Mouse (Mus musculus) neural tube, embryonic 12.5 days (tissue): Measurements from ENCODE around the gene Lao1. TPM values are rescaled to one million over a fixed set of nuclear protein-coding genes. Genes with fewer than 3 reads are reported as not detected.
"Not testable (repeated sequence)": the region's sequence is repeated elsewhere in the genome, so short reads cannot be mapped to it uniquely, and the experiment has no call there.

Experiments used
- ATAC-seq: fragments of 200-750 bp; cut with Nextera tagmentation; 2 replicates; pipeline ENCODE4 v1.8.0; 2017; ENCODE audit warnings: low read depth, mild to moderate bottlenecking, moderate TSS enrichment, moderate library complexity; ENCODE audit not compliant: low FRiP score
- H3K27ac ChIP-seq: fragments of 300-500 bp; sonication (generic); 2 replicates; pipeline ENCODE4 v1.5.1; 2016
- H3K27me3 ChIP-seq: fragments of 300-500 bp; sonication (generic); replicated peaks from 2 replicates; pipeline ENCODE4 v1.6.1; 2016; ENCODE audit warnings: mild to moderate bottlenecking
- H3K36me3 ChIP-seq: fragments of 300-500 bp; sonication (generic); 2 replicates; pipeline ENCODE4 v1.6.1; 2016; ENCODE audit warnings: mild to moderate bottlenecking
- H3K4me1 ChIP-seq: fragments of 300-500 bp; sonication (generic); 2 replicates; pipeline ENCODE4 v1.6.1; 2016
- H3K4me2 ChIP-seq: fragments of 300-500 bp; sonication (generic); replicated peaks from 2 replicates; pipeline ENCODE4 v1.6.1; 2016; ENCODE audit warnings: mild to moderate bottlenecking
- H3K4me3 ChIP-seq: fragments of 300-500 bp; sonication (generic); 2 replicates; pipeline ENCODE4 v1.5.1; 2016
- H3K9ac ChIP-seq: fragments of 300-500 bp; sonication (generic); 2 replicates; pipeline ENCODE4 v1.6.1; 2016; ENCODE audit warnings: mild to moderate bottlenecking
- H3K9me3 ChIP-seq: fragments of 300-500 bp; sonication (generic); 2 replicates; pipeline ENCODE4 v1.6.1; 2016; ENCODE audit warnings: mild to moderate bottlenecking
- WGBS: fragments of 180-500 bp; shearing (Covaris S2); methylation state at CpG from one replicate; pipeline ENCODE4 v1.1.7; 2016; 5-methylcytosine and 5-hydroxymethylcytosine counted together
- polyA plus RNA-seq: library from polyadenylated mRNA; unstranded; fragments of >200 nt; fragmentation: Nextera tagmentation; extraction: Ambion mirVana; gene quantifications from 2 replicates; pipeline ENCODE4 v1.2.1, GENCODE M21; 2016

The Lao1 gene
- polyA plus RNA-seq = not detected in 2 replicates

- H3K9ac ChIP-seq = no peak within 1 kb of the TSS
- no peak for ATAC-seq
- H3K27me3 ChIP-seq = no peaks in the 10 kb centered on the region
- no peak within 1 kb of the TSS for H3K4me2 ChIP-seq
- H3K4me3 ChIP-seq = no peak within 1 kb of the TSS
- no peaks in the 10 kb centered on the region for H3K9me3 ChIP-seq
- H3K27ac ChIP-seq = no peak within 1 kb of the TSS
- no peaks in the 10 kb centered on the region for H3K4me1 ChIP-seq
- WGBS = 81% methylated on average over 2 of the region's 2 CpGs
- H3K36me3 ChIP-seq = no peaks in the 10 kb centered on the region
Measured at GRCm38 (mm10) chr4:118961141-118961628, at the start of gene Lao1. Gene Lao1, plus strand, starts transcription at chr4:118961578.

GRCm38 (mm10) chr4:118917365-118917764 lies 44.0 kb upstream of the Lao1 start, which contains the start of gene Olfr1329:
Gene Olfr1329, minus strand, starts transcription at chr4:118917465.
- 67% methylated on average over 2 of the region's 2 CpGs for WGBS
- H3K4me2 ChIP-seq, ATAC-seq: not testable (repeated sequence)

GRCm38 (mm10) chr4:118931326-118931725 lies 30.1 kb upstream of the Lao1 start:
- not testable (repeated sequence) for H3K9ac ChIP-seq, H3K4me2 ChIP-seq, H3K27ac ChIP-seq, H3K4me1 ChIP-seq, ATAC-seq, H3K4me3 ChIP-seq, H3K36me3 ChIP-seq, H3K27me3 ChIP-seq, H3K9me3 ChIP-seq
- 77% methylated on average over 3 of the region's 3 CpGs for WGBS

More at GRCm38 (mm10) chr4:118917365-118917764, 44.0 kb upstream of the Lao1 start, which contains the start of gene Olfr1329:
- H3K9ac ChIP-seq, H3K4me1 ChIP-seq, H3K27ac ChIP-seq, H3K36me3 ChIP-seq, H3K9me3 ChIP-seq, H3K4me3 ChIP-seq, H3K27me3 ChIP-seq: not testable (repeated sequence)

GRCm38 (mm10) chr4:118938512-118938911 lies 22.9 kb upstream of the Lao1 start, which contains the start of gene Olfr1328:
Gene Olfr1328, minus strand, starts transcription at chr4:118938612.
- no peak for ATAC-seq
- Histone ChIP-seq H3K36me3 (no peaks in the 10 kb centered on the region), H3K27ac (no peak within 1 kb of the TSS), H3K9ac (no peak within 1 kb of the TSS), H3K9me3 (no peaks in the 10 kb centered on the region), H3K4me3 (no peak within 1 kb of the TSS), H3K27me3 (no peaks in the 10 kb centered on the region), H3K4me1 (no peaks in the 10 kb centered on the region), H3K4me2 (no peak within 1 kb of the TSS)
- WGBS = 63% methylated on average over 2 of the region's 2 CpGs

- Histone ChIP-seq H3K4me2 (no peak overlapping the region), H3K9ac (no peak overlapping the region), H3K27ac (no peak overlapping the region), H3K4me3 (no peak overlapping the region), H3K27me3 (no peaks in the 10 kb centered on the region), H3K9me3 (no peaks in the 10 kb centered on the region), H3K36me3 (no peaks in the 10 kb centered on the region), H3K4me1 (no peaks in the 10 kb centered on the region)
- no peak for ATAC-seq
- WGBS = 89% methylated on average over 7 of the region's 7 CpGs
Measured at GRCm38 (mm10) chr4:118958812-118959211, 2.6 kb upstream of the Lao1 start.

- 92% methylated on average over 15 of the region's 15 CpGs for WGBS
Measured at GRCm38 (mm10) chr4:118967711-118968110, 6.3 kb downstream of the Lao1 start.

GRCm38 (mm10) chr4:118973281-118973680 lies 11.9 kb downstream of the Lao1 start:
- Histone ChIP-seq H3K9ac (no peak overlapping the region), H3K4me1 (no peaks in the 10 kb centered on the region), H3K4me2 (no peak overlapping the region), H3K27me3 (no peaks in the 10 kb centered on the region), H3K27ac (no peak overlapping the region), H3K9me3 (no peaks in the 10 kb centered on the region), H3K4me3 (no peak overlapping the region), H3K36me3 (no peaks in the 10 kb centered on the region)
- ATAC-seq = no peak
- 76% methylated on average over 2 of the region's 2 CpGs for WGBS

More at GRCm38 (mm10) chr4:118967711-118968110, 6.3 kb downstream of the Lao1 start:
- Histone ChIP-seq H3K9me3 (no peaks in the 10 kb centered on the region), H3K9ac (no peak overlapping the region), H3K4me1 (no peaks in the 10 kb centered on the region), H3K27me3 (no peaks in the 10 kb centered on the region), H3K27ac (no peak overlapping the region), H3K4me2 (no peak overlapping the region), H3K4me3 (no peak overlapping the region), H3K36me3 (no peaks in the 10 kb centered on the region)
- no peak for ATAC-seq

GRCm38 (mm10) chr4:118985291-118985690 lies 23.9 kb downstream of the Lao1 start:
- WGBS = 89% methylated on average over 4 of the region's 4 CpGs

GRCm38 (mm10) chr4:118988535-118988934 lies 27.2 kb downstream of the Lao1 start:
- Histone ChIP-seq H3K27ac (no peak overlapping the region), H3K27me3 (no peaks in the 10 kb centered on the region), H3K36me3 (no peaks in the 10 kb centered on the region), H3K4me1 (no peaks in the 10 kb centered on the region), H3K9ac (no peak overlapping the region), H3K4me2 (no peak overlapping the region), H3K4me3 (no peak overlapping the region), H3K9me3 (no peaks in the 10 kb centered on the region)
- WGBS = 8% methylated on average over 3 of the region's 3 CpGs
- ATAC-seq = no peak

More at GRCm38 (mm10) chr4:118985291-118985690, 23.9 kb downstream of the Lao1 start:
- Histone ChIP-seq H3K9me3 (no peaks in the 10 kb centered on the region), H3K4me3 (no peak overlapping the region), H3K27ac (no peak overlapping the region), H3K9ac (no peak overlapping the region), H3K27me3 (0 out of 2 replicates have a peak, but pooled peaks cover 2% of the 10 kb centered on the region), H3K4me2 (no peak overlapping the region), H3K4me1 (no peaks in the 10 kb centered on the region), H3K36me3 (no peaks in the 10 kb centered on the region)
- no peak for ATAC-seq

GRCm38 (mm10) chr4:118989331-118989730 lies 28.0 kb downstream of the Lao1 start:
- no peaks in the 10 kb centered on the region for H3K36me3 ChIP-seq
- H3K27ac ChIP-seq = no peak overlapping the region
- WGBS = 33% methylated on average over 12 of the region's 12 CpGs
- H3K4me3 ChIP-seq = no peak overlapping the region
- ATAC-seq = no peak
- H3K9me3 ChIP-seq = 0 out of 2 replicates have a peak, but pooled peaks cover 3% of the 10 kb centered on the region
- no peaks in the 10 kb centered on the region for H3K27me3 ChIP-seq
- H3K4me1 ChIP-seq = no peaks in the 10 kb centered on the region
- no peak overlapping the region for H3K4me2 ChIP-seq
- H3K9ac ChIP-seq = no peak overlapping the region

- Histone ChIP-seq H3K9me3 (0 out of 2 replicates have a peak, but pooled peaks cover 6% of the 10 kb centered on the region), H3K4me2 (no peak overlapping the region), H3K27ac (no peak overlapping the region), H3K27me3 (no peaks in the 10 kb centered on the region), H3K9ac (no peak overlapping the region), H3K4me1 (no peaks in the 10 kb centered on the region), H3K4me3 (no peak overlapping the region), H3K36me3 (no peaks in the 10 kb centered on the region)
- no peak for ATAC-seq
- WGBS = 38% methylated on average over 4 of the region's 4 CpGs
Measured at GRCm38 (mm10) chr4:118991797-118992196, 30.4 kb downstream of the Lao1 start.

GRCm38 (mm10) chr4:118997127-118997542 lies 35.8 kb downstream of the Lao1 start:
- 90% methylated on average over 14 of the region's 14 CpGs for WGBS
- no peak for ATAC-seq
- no peak overlapping the region for H3K27ac ChIP-seq

More at GRCm38 (mm10) chr4:118997127-118997542, 35.8 kb downstream of the Lao1 start:
- Histone ChIP-seq H3K27me3 (no peaks in the 10 kb centered on the region), H3K4me1 (no peaks in the 10 kb centered on the region), H3K36me3 (no peaks in the 10 kb centered on the region), H3K4me2 (no peak overlapping the region), H3K9me3 (0 out of 2 replicates have a peak, but pooled peaks cover 6% of the 10 kb centered on the region), H3K4me3 (no peak overlapping the region), H3K9ac (no peak overlapping the region)
